Mouse (Mus musculus) cerebellum, adult 18-20 months (tissue): ENCODE measurements at regions not wholly inside any gene's neighbourhood (a gene's known extent, or its start where the extent isn't known, plus 50 kb on each side); places are given as distances from the start of the nearest gene placed in this dataset.

ENCODE experiments used
- DNase-seq, 2 experiments: peaks; one replicate each; pipeline ENCODE4 v3.0.0; 2021

DNA sequence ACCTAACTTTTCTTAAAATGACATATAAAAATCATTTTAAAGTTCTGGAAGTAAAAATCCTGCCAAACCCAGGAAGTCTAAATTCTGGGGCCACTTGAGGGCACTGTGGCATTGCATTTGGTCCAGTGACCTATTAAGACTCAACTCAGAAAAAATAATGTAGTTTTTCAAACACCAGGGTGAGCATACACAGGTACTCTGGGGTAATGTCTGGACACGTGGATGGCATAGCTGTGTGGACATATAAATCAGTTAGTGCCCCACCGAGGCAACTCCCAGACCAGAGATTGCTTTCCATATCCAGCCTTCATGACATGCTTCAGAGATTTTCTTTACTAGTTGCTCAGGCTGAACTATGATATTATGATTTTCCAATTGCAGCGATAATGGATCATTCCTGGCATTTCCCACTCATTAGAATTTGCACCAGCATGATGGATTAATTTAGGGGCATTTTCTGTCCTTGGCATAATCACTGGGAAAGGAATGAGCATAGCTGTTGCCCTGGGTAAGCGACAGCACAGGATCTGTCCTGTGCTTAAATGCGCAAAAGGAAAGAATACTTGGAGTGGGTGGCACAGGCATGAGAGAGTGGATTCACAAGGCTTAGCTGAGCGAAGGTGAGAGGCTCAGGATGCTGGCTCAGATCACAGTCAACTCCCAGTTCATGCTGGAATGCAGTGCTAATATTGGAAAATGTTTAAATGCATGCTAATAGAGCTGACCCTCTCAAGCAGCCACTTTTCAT lies 1526.6 kb upstream of the Cdh8 start:
- DNase-seq: peak in 1 of 2 experiments; percentile 11

DNA sequence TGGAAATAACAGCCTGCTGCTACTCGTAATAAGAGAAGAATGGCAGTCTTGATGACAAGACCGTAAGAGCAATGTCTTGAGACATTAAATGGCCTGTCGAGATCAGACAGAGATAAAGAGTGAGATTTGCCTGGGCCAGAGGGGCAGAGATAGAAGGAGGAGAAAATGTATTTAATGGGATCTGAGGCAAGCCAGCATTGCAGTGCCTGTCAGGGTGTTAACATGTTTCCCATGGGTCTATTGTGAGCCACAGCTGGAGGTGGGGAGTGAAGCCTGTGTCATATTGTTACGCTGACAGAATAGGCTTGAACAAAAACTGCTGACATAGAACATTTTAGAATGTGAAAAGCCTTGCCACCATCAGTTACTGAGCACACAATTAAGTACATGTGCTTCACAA lies 1523.3 kb upstream of the Cdh8 start:
- no peak for DNase-seq

DNA sequence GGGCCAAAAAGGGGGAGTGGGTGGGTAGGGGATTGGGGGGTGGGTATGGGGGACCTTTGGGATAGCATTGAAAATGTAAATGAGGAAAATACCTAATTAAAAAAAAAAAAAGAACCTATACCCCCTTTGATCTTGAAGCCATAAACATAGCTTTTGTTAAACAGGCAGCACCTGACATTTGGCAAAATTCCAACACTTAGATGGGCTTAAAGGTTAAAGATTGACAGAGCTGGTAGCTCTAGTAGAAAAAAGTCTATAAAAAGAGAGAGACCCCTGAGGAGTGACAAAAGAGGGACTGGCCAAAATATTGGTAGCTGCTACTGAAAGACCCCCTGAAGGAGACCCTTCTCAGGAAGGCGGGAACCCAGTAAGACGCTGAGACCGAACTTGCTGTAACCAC lies 1474.0 kb upstream of the Cdh8 start:
- DNase-seq: no peak

DNA sequence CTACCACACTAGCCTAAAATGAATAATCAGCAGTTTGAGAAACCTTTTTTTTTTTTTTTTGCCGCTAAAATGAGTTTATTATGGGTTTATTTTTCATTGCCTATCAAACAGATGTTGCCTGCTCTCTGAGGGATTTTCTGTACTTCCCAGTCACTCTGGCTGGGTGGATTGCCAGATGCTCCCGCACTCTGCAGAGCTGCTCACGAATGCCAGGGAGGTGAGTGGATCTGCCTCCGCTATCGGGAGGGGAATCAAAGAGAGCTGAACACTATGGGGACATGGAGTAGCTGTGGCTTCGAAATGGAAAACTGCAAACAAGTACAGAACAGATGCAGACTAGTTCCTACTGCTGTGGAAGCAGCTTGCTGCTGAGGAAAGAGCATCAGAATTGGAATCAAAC lies 1449.4 kb upstream of the Cdh8 start:
- DNase-seq: no peak

DNA sequence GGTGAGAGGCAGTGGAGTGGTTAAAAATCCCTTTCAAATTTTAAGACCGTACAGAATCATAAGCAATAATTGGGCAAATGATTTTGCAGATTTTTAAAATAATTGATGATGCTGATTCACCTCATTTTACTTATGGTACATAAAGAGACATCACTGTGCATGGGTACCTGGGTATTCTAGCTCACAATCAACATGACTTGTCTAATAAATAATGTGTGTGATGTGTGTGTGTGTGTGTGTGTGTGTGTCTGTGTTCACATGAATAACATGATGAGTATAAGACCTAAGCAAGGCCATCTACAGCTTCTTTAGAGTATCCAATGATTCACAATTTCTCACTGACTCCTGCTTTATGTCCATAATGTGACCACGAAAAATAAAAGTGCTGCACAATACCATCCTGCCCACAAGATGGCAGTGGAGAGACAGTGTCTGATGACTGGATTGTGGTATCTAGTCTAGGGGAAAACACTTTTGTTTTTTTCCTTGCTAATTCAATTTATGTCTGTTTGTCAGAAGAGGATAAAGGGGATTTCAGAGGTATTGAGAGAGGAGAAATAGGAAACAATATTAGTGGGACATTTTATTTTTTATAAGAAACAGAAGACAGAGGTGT lies 1434.7 kb upstream of the Cdh8 start:
- peak; percentile 10 to 19 for DNase-seq
